Mouse (Mus musculus) megakaryocyte, adult 5-6 weeks (primary cell): ENCODE measurements around the gene Gpatch2l. TPM values are rescaled to one million over a fixed set of nuclear protein-coding genes. Genes with fewer than 3 reads are reported as not detected.

Experiments
- ATAC-seq: 2 replicates; pipeline ENCODE4 v1.8.0; 2016; ENCODE audit warnings: mild to moderate bottlenecking, inconsistent platforms; ENCODE audit not compliant: poor library complexity, severe bottlenecking
- total RNA-seq, 2 experiments: library from RNA; stranded (forward) in 1 of 2; stranded (reverse) in 1 of 2; fragments of 153-499, 151-499 nt in 1 of 2; fragments of 221-1000, 200-1000 nt in 1 of 2; gene quantifications; 2 replicates each; pipeline versions ENCODE4 v1.2.3 to v1.2.4; 2015 to 2017

Gene Gpatch2l
- total RNA-seq, 2 experiments from 2014 or later = 31.8 to 47.5 TPM

- ATAC-seq = no peak
Observed at GRCm38 (mm10) chr12:86276463-86276862, 34.8 kb downstream of the Gpatch2l start.

GRCm38 (mm10) chr12:86276895-86277294 lies 35.2 kb downstream of the Gpatch2l start:
- no peak for ATAC-seq

GRCm38 (mm10) chr12:86280000-86280399 lies 38.3 kb downstream of the Gpatch2l start:
- ATAC-seq = no peak

- ATAC-seq = no peak
Observed at GRCm38 (mm10) chr12:86285704-86286103, 44.0 kb downstream of the Gpatch2l start.

- ATAC-seq = no peak
Observed at GRCm38 (mm10) chr12:86297450-86297849, 55.8 kb downstream of the Gpatch2l start.

- ATAC-seq = no peak
Observed at GRCm38 (mm10) chr12:86302973-86303372, 61.3 kb downstream of the Gpatch2l start.

GRCm38 (mm10) chr12:86305045-86305444 lies 63.4 kb downstream of the Gpatch2l start:
- peak; percentile 11; the same call in 1 of the 2 replicates for ATAC-seq

GRCm38 (mm10) chr12:86305635-86306243 lies 64.1 kb downstream of the Gpatch2l start:
- peak; percentile 70 for ATAC-seq

GRCm38 (mm10) chr12:86309474-86309873 lies 67.8 kb downstream of the Gpatch2l start:
- no peak for ATAC-seq

GRCm38 (mm10) chr12:86309902-86310301 lies 68.2 kb downstream of the Gpatch2l start:
- no peak for ATAC-seq

- no peak for ATAC-seq
Observed at GRCm38 (mm10) chr12:86320629-86321028, 79.0 kb downstream of the Gpatch2l start.

- no peak for ATAC-seq
Observed at GRCm38 (mm10) chr12:86324297-86324696, 82.6 kb downstream of the Gpatch2l start.

- ATAC-seq = no peak
Observed at GRCm38 (mm10) chr12:86329813-86330212, 88.2 kb downstream of the Gpatch2l start.

- ATAC-seq = no peak
Observed at GRCm38 (mm10) chr12:86330684-86331083, 89.0 kb downstream of the Gpatch2l start.

GRCm38 (mm10) chr12:86331248-86331647 lies 89.6 kb downstream of the Gpatch2l start:
- ATAC-seq = no peak

GRCm38 (mm10) chr12:86336209-86336608 lies 94.6 kb downstream of the Gpatch2l start:
- no peak for ATAC-seq

- no peak for ATAC-seq
Observed at GRCm38 (mm10) chr12:86336887-86337286, 95.2 kb downstream of the Gpatch2l start.

Other genes with a start within 250 kb of the Gpatch2l start
- 0.25 TPM in 1 of 2 replicates, not detected in the other for gene Tgfb3, start 162.8 kb upstream of the Gpatch2l start, total RNA-seq (2015)
- not detected in 2 replicates for gene Tgfb3, start 162.8 kb upstream of the Gpatch2l start, total RNA-seq (2017)
- gene Ift43, start 159.3 kb upstream of the Gpatch2l start, total RNA-seq (2015) = 0.49 and 0.91 TPM in 2 replicates
- 0.37 TPM in 1 of 2 replicates, not detected in the other for gene Ift43, start 159.3 kb upstream of the Gpatch2l start, total RNA-seq (2017)
- gene Esrrb, start 119.3 kb downstream of the Gpatch2l start, total RNA-seq (2015) = not detected in 2 replicates
- not detected in 2 replicates for gene Esrrb, start 119.3 kb downstream of the Gpatch2l start, total RNA-seq (2017)